ENCODE assay signal across 32 mouse cellular contexts in the genomic region with DNA sequence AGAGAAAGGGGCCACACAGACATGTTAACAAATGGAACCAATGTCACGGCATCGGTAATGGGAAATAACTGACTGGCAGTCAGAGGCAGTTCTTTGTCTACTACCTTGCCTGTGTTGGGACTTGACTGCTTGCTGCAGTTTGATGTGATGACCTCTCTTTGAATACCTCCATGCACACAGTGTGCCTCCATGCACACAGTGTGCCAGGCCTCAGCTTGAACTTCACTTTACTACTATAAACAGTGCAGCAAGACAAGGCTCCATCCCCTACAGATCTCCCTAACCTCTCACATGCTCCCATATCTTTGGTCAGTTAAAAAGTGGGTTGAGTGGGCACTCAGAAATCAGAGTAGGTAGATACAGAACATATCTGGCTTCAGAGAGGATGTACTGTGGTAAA.
"Had no signal": no experiment of that assay in that cellular context is flagged by ENCODE, and none has a peak within 500 bp of the region (broad histone marks: within the 10 kb centered on the region; RNA-seq: fewer than 3 reads in every experiment).

No protein-coding gene starts in this region.

- H3K4me2 ChIP-seq: limb, embryonic 12.5 days; limb, embryonic 13.5 days; limb, embryonic 15.5 days; liver, embryonic 11.5 days; liver, embryonic 12.5 days; liver, embryonic 13.5 days; liver, embryonic 15.5 days; lung, embryonic 14.5 days; lung, embryonic 15.5 days; midbrain, embryonic 11.5 days; midbrain, embryonic 12.5 days; midbrain, embryonic 13.5 days; midbrain, embryonic 15.5 days; neural tube, embryonic 12.5 days had no signal

- H3K27me3 ChIP-seq: limb, embryonic 12.5 days; limb, embryonic 13.5 days; limb, embryonic 15.5 days; liver, embryonic 12.5 days; liver, embryonic 13.5 days; liver, embryonic 15.5 days; lung, embryonic 15.5 days; megakaryocyte, embryonic 14.5 days; midbrain, embryonic 12.5 days; midbrain, embryonic 13.5 days; midbrain, embryonic 15.5 days; neural tube, embryonic 12.5 days had no signal

- H3K9ac ChIP-seq: limb, embryonic 12.5 days; limb, embryonic 13.5 days; limb, embryonic 15.5 days; liver, embryonic 12.5 days; liver, embryonic 13.5 days; liver, embryonic 14.5 days; liver, embryonic 15.5 days; liver, postnatal 0 days; lung, embryonic 14.5 days; lung, embryonic 15.5 days; midbrain, embryonic 12.5 days; midbrain, embryonic 13.5 days; midbrain, embryonic 15.5 days; neural tube, embryonic 12.5 days had no signal

- ATAC-seq: liver, embryonic 12.5 days; liver, postnatal 0 days; lung, postnatal 0 days; midbrain, embryonic 13.5 days; midbrain, embryonic 15.5 days; midbrain, embryonic 16.5 days had no signal

- DNase-seq: left cerebral cortex, postnatal 4 days; liver; liver, embryonic 13.5 days; liver, postnatal 0 days; lung, adult 18-20 months; lung, adult 2 months; lung, embryonic 14.5 days; lung, postnatal 10 days; lung, postnatal 14 days; lung, postnatal 36 days; lung, postnatal 4 days; midbrain, embryonic 14.5 days had no signal

- H3K9me3 ChIP-seq: limb, embryonic 10.5 days; limb, embryonic 12.5 days; limb, embryonic 15.5 days; liver, embryonic 12.5 days; liver, embryonic 13.5 days; liver, embryonic 15.5 days; lung, embryonic 15.5 days; midbrain, embryonic 10.5 days; midbrain, embryonic 12.5 days; midbrain, embryonic 13.5 days; midbrain, embryonic 15.5 days; neural tube, embryonic 12.5 days had no signal

- H3K27ac ChIP-seq: limb, embryonic 10.5 days; limb, embryonic 12.5 days; limb, embryonic 13.5 days; limb, embryonic 15.5 days; liver, embryonic 12.5 days; liver, embryonic 13.5 days; liver, embryonic 14.5 days; liver, embryonic 15.5 days; lung, embryonic 15.5 days; macrophage; midbrain, embryonic 10.5 days; midbrain, embryonic 12.5 days; midbrain, embryonic 13.5 days; midbrain, embryonic 15.5 days; neural tube, embryonic 12.5 days had no signal

- H3K36me3 ChIP-seq: limb, embryonic 10.5 days; limb, embryonic 12.5 days; limb, embryonic 13.5 days; limb, embryonic 15.5 days; liver, embryonic 12.5 days; liver, embryonic 13.5 days; liver, embryonic 15.5 days; lung, embryonic 15.5 days; midbrain, embryonic 10.5 days; midbrain, embryonic 12.5 days; midbrain, embryonic 13.5 days; midbrain, embryonic 15.5 days; neural tube, embryonic 12.5 days had no signal

- H3K4me1 ChIP-seq: limb, embryonic 10.5 days; limb, embryonic 12.5 days; limb, embryonic 13.5 days; limb, embryonic 15.5 days; liver, embryonic 12.5 days; liver, embryonic 13.5 days; liver, embryonic 15.5 days; lung, embryonic 15.5 days; megakaryocyte, embryonic 14.5 days; midbrain, embryonic 12.5 days; neural tube, embryonic 12.5 days had no signal

- H3K4me3 ChIP-seq: limb, embryonic 10.5 days; limb, embryonic 12.5 days; limb, embryonic 13.5 days; limb, embryonic 15.5 days; liver, embryonic 12.5 days; liver, embryonic 13.5 days; liver, embryonic 15.5 days; lung, embryonic 15.5 days; megakaryocyte, embryonic 14.5 days; midbrain, embryonic 10.5 days; midbrain, embryonic 12.5 days; midbrain, embryonic 13.5 days; midbrain, embryonic 15.5 days; myocyte; neural tube, embryonic 12.5 days had no signal
